Mouse (Mus musculus): ENCODE data around the gene Btn2a2. TPM values are rescaled to one million over a fixed set of nuclear protein-coding genes. Genes with fewer than 3 reads are reported as not detected.

Btn2a2 gene
- polyA plus RNA-seq, 1 experiment from 2014 or later, result 0.14 TPM

- under 1% methylated on average over 19 of the region's 19 CpGs for WGBS
- peak overlapping the region; percentile 71; the same call in 1 of the 2 replicates for H3K27ac ChIP-seq (ENCODE audit: low read depth)
- H3K36me3 ChIP-seq (ENCODE audit: control insufficient read depth, insufficient read depth, low read length), result no peaks in the 10 kb centered on the region
- H3K4me2 ChIP-seq (ENCODE audit: low read length), result peak overlapping the region; percentile 93
- no peaks in the 10 kb centered on the region for H3K27me3 ChIP-seq (replicated peaks; ENCODE audit: control insufficient read depth, insufficient read depth, low read length)
- peak overlapping the region; percentile 70 for H3K4me3 ChIP-seq (ENCODE audit: low read depth, low read length)
- peak overlapping the region; percentile 48 for H3K9ac ChIP-seq (ENCODE audit: low read length)
- ATAC-seq (replicated peaks; ENCODE audit: low FRiP score, low TSS enrichment, low read depth) (peak; percentile 75), DNase-seq (ENCODE audit: low spot score) (peak; percentile 90)
- H3K4me1 ChIP-seq (replicated peaks; ENCODE audit: control insufficient read depth, insufficient read depth, low read length), result 0 out of 2 replicates have a peak, but pooled peaks cover 4% of the 10 kb centered on the region
- H3K9me3 ChIP-seq (ENCODE audit: control insufficient read depth, low read length), result no peaks in the 10 kb centered on the region
Observed at GRCm38 (mm10) chr13:23516822-23517602, 28.4 kb upstream of the Btn2a2 start.

DNA sequence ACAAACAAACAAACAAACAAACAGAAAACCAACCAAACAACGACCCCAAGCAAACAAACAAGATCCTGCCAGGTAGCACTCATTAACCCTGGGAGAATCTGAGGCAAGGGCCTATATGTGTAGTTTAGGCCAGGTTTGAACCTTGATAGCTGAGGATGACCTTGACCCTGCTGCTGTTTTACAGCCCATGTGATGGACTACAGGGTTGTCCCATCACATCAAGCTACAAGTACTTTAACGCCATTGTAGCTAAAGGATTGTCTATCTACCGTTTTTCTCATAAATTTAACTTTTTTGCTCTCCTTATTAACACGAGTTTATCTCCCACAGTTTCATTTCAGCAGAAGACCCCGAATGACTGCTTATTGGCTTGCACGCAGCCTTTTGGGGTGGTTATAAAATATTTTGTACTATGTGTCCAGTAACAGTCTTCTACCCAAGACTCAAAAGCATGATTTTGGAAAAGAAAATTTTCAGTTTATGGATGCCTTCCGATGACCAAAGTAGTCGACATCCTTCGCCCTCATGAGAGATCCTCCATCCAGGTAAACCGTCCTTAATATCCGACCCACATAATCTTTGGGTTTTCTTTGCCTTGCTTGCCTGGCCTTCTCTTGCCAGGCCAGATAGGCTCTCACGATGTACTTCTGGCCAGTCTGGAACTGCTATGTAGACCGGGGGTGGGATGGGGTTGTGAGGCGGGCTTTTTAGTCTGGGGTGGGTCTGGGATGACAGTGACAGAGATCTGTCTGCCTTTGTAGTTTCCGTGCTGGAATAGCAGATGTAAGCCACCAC lies 27.4 kb upstream of the Btn2a2 start:
- H3K27me3 ChIP-seq (replicated peaks; ENCODE audit: control insufficient read depth, insufficient read depth, low read length), result no peaks in the 10 kb centered on the region
- DNase-seq (ENCODE audit: low spot score) (peak; percentile 66), ATAC-seq (replicated peaks; ENCODE audit: low FRiP score, low TSS enrichment, low read depth) (no peak)
- 0 out of 2 replicates have a peak, but pooled peaks cover 4% of the 10 kb centered on the region for H3K4me1 ChIP-seq (replicated peaks; ENCODE audit: control insufficient read depth, insufficient read depth, low read length)
- WGBS, result 49% methylated on average over 15 of the region's 15 CpGs
- no peaks in the 10 kb centered on the region for H3K36me3 ChIP-seq (ENCODE audit: control insufficient read depth, insufficient read depth, low read length)
- H3K9ac ChIP-seq (ENCODE audit: low read length), result peak overlapping the region; percentile 40
- H3K4me3 ChIP-seq (ENCODE audit: low read depth, low read length), result peak overlapping the region; percentile 70
- H3K27ac ChIP-seq (ENCODE audit: low read depth), result no peak overlapping the region
- H3K4me2 ChIP-seq (ENCODE audit: low read length), result peak overlapping the region; percentile 58
- H3K9me3 ChIP-seq (ENCODE audit: control insufficient read depth, low read length), result no peaks in the 10 kb centered on the region

- no peak for DNase-seq (ENCODE audit: low spot score)
- no peak for ATAC-seq (replicated peaks; ENCODE audit: low FRiP score, low TSS enrichment, low read depth)
- H3K4me2 ChIP-seq (ENCODE audit: low read length), result no peak overlapping the region
- no peaks in the 10 kb centered on the region for H3K27me3 ChIP-seq (replicated peaks; ENCODE audit: control insufficient read depth, insufficient read depth, low read length)
- H3K27ac ChIP-seq (ENCODE audit: low read depth), result no peak overlapping the region
- H3K36me3 ChIP-seq (ENCODE audit: control insufficient read depth, insufficient read depth, low read length), result no peaks in the 10 kb centered on the region
- H3K9ac ChIP-seq (ENCODE audit: low read length), result no peak overlapping the region
- H3K4me1 ChIP-seq (replicated peaks; ENCODE audit: control insufficient read depth, insufficient read depth, low read length), result peaks cover 10% of the 10 kb centered on the region
- H3K4me3 ChIP-seq (ENCODE audit: low read depth, low read length), result no peak overlapping the region
- no peaks in the 10 kb centered on the region for H3K9me3 ChIP-seq (ENCODE audit: control insufficient read depth, low read length)
- WGBS, result 80% methylated on average over 5 of the region's 5 CpGs
Observed at GRCm38 (mm10) chr13:23515281-23515680, 26.6 kb upstream of the Btn2a2 start.

GRCm38 (mm10) chr13:23513517-23513916 lies 24.9 kb upstream of the Btn2a2 start:
- ATAC-seq (replicated peaks; ENCODE audit: low FRiP score, low TSS enrichment, low read depth), result no peak
- no peak for DNase-seq (ENCODE audit: low spot score)
- H3K9ac ChIP-seq (ENCODE audit: low read length), result no peak overlapping the region
- no peak overlapping the region for H3K27ac ChIP-seq (ENCODE audit: low read depth)
- H3K4me2 ChIP-seq (ENCODE audit: low read length), result no peak overlapping the region
- H3K9me3 ChIP-seq (ENCODE audit: control insufficient read depth, low read length), result no peaks in the 10 kb centered on the region
- 76% methylated on average over 1 of the region's 1 CpGs for WGBS
- peaks cover 14% of the 10 kb centered on the region for H3K4me1 ChIP-seq (replicated peaks; ENCODE audit: control insufficient read depth, insufficient read depth, low read length)
- no peak overlapping the region for H3K4me3 ChIP-seq (ENCODE audit: low read depth, low read length)
- H3K27me3 ChIP-seq (replicated peaks; ENCODE audit: control insufficient read depth, insufficient read depth, low read length), result no peaks in the 10 kb centered on the region
- H3K36me3 ChIP-seq (ENCODE audit: control insufficient read depth, insufficient read depth, low read length), result no peaks in the 10 kb centered on the region

DNA sequence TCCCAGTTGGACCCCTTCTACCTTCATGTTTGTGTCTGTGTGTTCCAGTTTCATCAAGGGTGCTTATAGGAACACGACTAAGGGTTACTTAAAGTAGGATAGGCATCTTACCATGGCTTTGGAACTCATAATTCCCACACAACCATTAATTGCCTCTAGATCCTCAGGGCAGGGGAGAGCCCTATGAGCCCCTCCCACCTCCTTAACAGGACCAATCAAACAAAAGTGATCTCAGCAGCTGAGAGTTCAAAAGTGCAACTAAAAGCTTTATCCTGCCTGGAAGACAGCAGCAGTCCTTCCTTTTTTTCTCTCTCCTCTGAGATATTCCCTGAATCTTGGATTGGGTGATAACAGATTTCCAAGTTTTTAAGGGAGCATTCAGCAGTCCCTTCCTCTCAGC lies 21.5 kb upstream of the Btn2a2 start:
- no peaks in the 10 kb centered on the region for H3K9me3 ChIP-seq (ENCODE audit: control insufficient read depth, low read length)
- no peak overlapping the region for H3K4me3 ChIP-seq (ENCODE audit: low read depth, low read length)
- no peak overlapping the region for H3K9ac ChIP-seq (ENCODE audit: low read length)
- DNase-seq (ENCODE audit: low spot score) (no peak), ATAC-seq (replicated peaks; ENCODE audit: low FRiP score, low TSS enrichment, low read depth) (peak; percentile 55; the same call in 1 of the 2 replicates)
- peak overlapping the region; percentile 22; the same call in 1 of the 2 replicates for H3K4me2 ChIP-seq (ENCODE audit: low read length)
- 23% methylated on average over 1 of the region's 1 CpGs for WGBS
- peak overlapping the region; percentile 43; the same call in 1 of the 2 replicates for H3K27ac ChIP-seq (ENCODE audit: low read depth)
- H3K27me3 ChIP-seq (replicated peaks; ENCODE audit: control insufficient read depth, insufficient read depth, low read length), result no peaks in the 10 kb centered on the region
- H3K4me1 ChIP-seq (replicated peaks; ENCODE audit: control insufficient read depth, insufficient read depth, low read length), result peaks cover 19% of the 10 kb centered on the region
- no peaks in the 10 kb centered on the region for H3K36me3 ChIP-seq (ENCODE audit: control insufficient read depth, insufficient read depth, low read length)

- no peak overlapping the region for H3K4me3 ChIP-seq (ENCODE audit: low read depth, low read length)
Observed at GRCm38 (mm10) chr13:23506819-23507515, 18.3 kb upstream of the Btn2a2 start.

DNA sequence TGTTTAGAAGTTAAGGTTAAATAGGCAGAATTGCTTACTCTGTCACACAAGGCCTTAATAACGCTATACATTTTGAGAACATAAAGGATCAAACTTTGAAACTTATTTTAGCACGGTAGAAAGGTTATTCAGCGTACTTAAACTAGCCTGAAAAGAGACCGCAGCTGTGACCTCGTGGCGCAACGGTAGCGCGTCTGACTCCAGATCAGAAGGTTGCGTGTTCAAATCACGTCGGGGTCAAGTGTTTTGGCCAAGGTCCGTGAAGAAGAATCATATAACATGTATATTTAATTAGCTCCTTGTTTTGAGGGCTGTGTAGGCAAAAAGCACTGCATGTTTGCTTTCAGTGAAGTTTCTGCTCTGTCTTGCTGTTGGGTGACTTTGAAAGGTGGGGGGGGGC lies 17.7 kb upstream of the Btn2a2 start:
- Histone ChIP-seq H3K27me3 (replicated peaks; ENCODE audit: control insufficient read depth, insufficient read depth, low read length) (no peaks in the 10 kb centered on the region), H3K36me3 (ENCODE audit: control insufficient read depth, insufficient read depth, low read length) (no peaks in the 10 kb centered on the region), H3K27ac (ENCODE audit: low read depth) (no peak overlapping the region), H3K4me2 (ENCODE audit: low read length) (peak overlapping the region; percentile 51), H3K4me3 (ENCODE audit: low read depth, low read length) (peak overlapping the region; percentile 17; the same call in 1 of the 2 replicates), H3K9me3 (ENCODE audit: control insufficient read depth, low read length) (no peaks in the 10 kb centered on the region), H3K9ac (ENCODE audit: low read length) (no peak overlapping the region), H3K4me1 (replicated peaks; ENCODE audit: control insufficient read depth, insufficient read depth, low read length) (peaks cover 23% of the 10 kb centered on the region)
- no peak for ATAC-seq (replicated peaks; ENCODE audit: low FRiP score, low TSS enrichment, low read depth)
- WGBS, result 11% methylated on average over 13 of the region's 13 CpGs
- DNase-seq (ENCODE audit: low spot score), result peak; percentile 85

More at GRCm38 (mm10) chr13:23506819-23507515, 18.3 kb upstream of the Btn2a2 start:
- H3K4me2 ChIP-seq (ENCODE audit: low read length), result peak overlapping the region; percentile 51; the same call in 1 of the 2 replicates
- no peaks in the 10 kb centered on the region for H3K9me3 ChIP-seq (ENCODE audit: control insufficient read depth, low read length)
- no peak overlapping the region for H3K9ac ChIP-seq (ENCODE audit: low read length)
- no peaks in the 10 kb centered on the region for H3K27me3 ChIP-seq (replicated peaks; ENCODE audit: control insufficient read depth, insufficient read depth, low read length)
- ATAC-seq (replicated peaks; ENCODE audit: low FRiP score, low TSS enrichment, low read depth), result no peak
- 38% methylated on average over 14 of the region's 14 CpGs for WGBS
- no peak for DNase-seq (ENCODE audit: low spot score)
- peaks cover 23% of the 10 kb centered on the region for H3K4me1 ChIP-seq (replicated peaks; ENCODE audit: control insufficient read depth, insufficient read depth, low read length)
- H3K36me3 ChIP-seq (ENCODE audit: control insufficient read depth, insufficient read depth, low read length), result no peaks in the 10 kb centered on the region
- no peak overlapping the region for H3K27ac ChIP-seq (ENCODE audit: low read depth)

GRCm38 (mm10) chr13:23505662-23506345 lies 17.1 kb upstream of the Btn2a2 start:
- H3K9me3 ChIP-seq (ENCODE audit: control insufficient read depth, low read length), result no peaks in the 10 kb centered on the region
- peak overlapping the region; percentile 51 for H3K4me2 ChIP-seq (ENCODE audit: low read length)
- peaks cover 22% of the 10 kb centered on the region for H3K4me1 ChIP-seq (replicated peaks; ENCODE audit: control insufficient read depth, insufficient read depth, low read length)
- H3K27ac ChIP-seq (ENCODE audit: low read depth), result no peak overlapping the region
- ATAC-seq (replicated peaks; ENCODE audit: low FRiP score, low TSS enrichment, low read depth), result no peak
- no peaks in the 10 kb centered on the region for H3K36me3 ChIP-seq (ENCODE audit: control insufficient read depth, insufficient read depth, low read length)
- H3K9ac ChIP-seq (ENCODE audit: low read length), result no peak overlapping the region
- H3K4me3 ChIP-seq (ENCODE audit: low read depth, low read length), result peak overlapping the region; percentile 17
- DNase-seq (ENCODE audit: low spot score), result no peak
- 12% methylated on average over 14 of the region's 14 CpGs for WGBS
- no peaks in the 10 kb centered on the region for H3K27me3 ChIP-seq (replicated peaks; ENCODE audit: control insufficient read depth, insufficient read depth, low read length)
